8 mouse cellular contexts compared by ENCODE assay signal in genomic region chr8:21992184-21992583, GRCm38 (mm10). TPM values are rescaled to one million over a fixed set of nuclear protein-coding genes. Genes with fewer than 3 reads are reported as not detected.
DNase-seq lines count a peak whose midpoint lies in the region; ATAC-seq and TF ChIP-seq lines count a peak whose summit lies in the region.

No protein-coding gene starts in this region.

- no peaks in the 10 kb centered on the region for H3K27me3 ChIP-seq in thymus, adult 2 months (ENCODE audit: control insufficient read depth, insufficient read depth, low read length)
- no peaks in the 10 kb centered on the region for H3K27me3 ChIP-seq in kidney, adult 2 months (replicated peaks; ENCODE audit: control insufficient read depth, insufficient read depth, low read length)
- H3K27me3 ChIP-seq in neural tube, embryonic 13.5 days = no peaks in the 10 kb centered on the region

- no peak for TF ChIP-seq CTCF in thymus, adult 2 months (IDR thresholded peaks at IDR 0.05; ENCODE audit: borderline replicate concordance, control insufficient read depth, extremely low read depth, insufficient read depth, low read length, poor library complexity)
- peak; percentile 87 for TF ChIP-seq CTCF in kidney, adult 2 months (conservative IDR thresholded peaks at IDR 0.05; ENCODE audit: insufficient read depth, insufficient read length, low read depth, low read length)

- peak; percentile 13 for DNase-seq in thymus, adult 2 months
- DNase-seq in thymus, adult 18-20 months = no peak
- peak; percentile 42 for DNase-seq in cerebellum, adult 11-12 months
- DNase-seq in kidney, adult 2 months = peak; percentile 63
- peak; percentile 52 to 77 for DNase-seq in left cerebral cortex, postnatal 25 days (ENCODE audit: low spot score in 2 of 2)
- no peak for DNase-seq in spleen, postnatal 4 days (ENCODE audit: low spot score in 2 of 2)

- H3K27ac ChIP-seq in thymus, adult 2 months (ENCODE audit: control insufficient read depth, insufficient read depth, low read length) = no peak overlapping the region
- H3K27ac ChIP-seq in kidney, adult 2 months (ENCODE audit: insufficient read depth, low read depth, low read length) = no peak overlapping the region
- no peak overlapping the region for H3K27ac ChIP-seq in neural tube, embryonic 13.5 days (replicated peaks)

- intact Hi-C loops in left cerebral cortex, postnatal 25 days (cut with DNase I) = loop anchor here (5.0 to 10.0 kb wide), 4 partner anchors 53 to 403 kb away; partner anchors contain the start of genes Nek3, Slc25a15 and Vps36

- H3K4me3 ChIP-seq in thymus, adult 2 months (ENCODE audit: control insufficient read depth, insufficient read depth, low read length) = no peak overlapping the region
- no peak overlapping the region for H3K4me3 ChIP-seq in kidney, adult 2 months (ENCODE audit: insufficient read depth, low read depth, low read length)
- H3K4me3 ChIP-seq in neural tube, embryonic 13.5 days = no peak overlapping the region

- H3K4me2 ChIP-seq in neural tube, embryonic 13.5 days = no peak overlapping the region

- no peaks in the 10 kb centered on the region for H3K36me3 ChIP-seq in thymus, adult 2 months (ENCODE audit: control insufficient read depth, insufficient read depth, low read length)
- no peaks in the 10 kb centered on the region for H3K36me3 ChIP-seq in kidney, adult 2 months (ENCODE audit: control insufficient read depth, insufficient read depth, low read length)
- H3K36me3 ChIP-seq in neural tube, embryonic 13.5 days = no peaks in the 10 kb centered on the region

- no peak overlapping the region for H3K9ac ChIP-seq in neural tube, embryonic 13.5 days

- 22% methylated on average over 6 of the region's 6 CpGs for WGBS in thymus, adult 2 months
- WGBS in kidney, adult 2 months = 12% methylated on average over 6 of the region's 6 CpGs
- 28% methylated on average over 6 of the region's 6 CpGs for WGBS in neural tube, embryonic 13.5 days

- peak; percentile 99 for ATAC-seq in frontal cortex, adult (ENCODE audit: low TSS enrichment)
- ATAC-seq in neural tube, embryonic 13.5 days (ENCODE audit: low read depth) = peak; percentile 77

- TF ChIP-seq POLR2A in thymus, adult 2 months (IDR thresholded peaks at IDR 0.05; ENCODE audit: control insufficient read depth, extremely low read depth, insufficient read depth, low read length, poor library complexity) = no peak
- TF ChIP-seq POLR2A in kidney, adult 2 months (IDR thresholded peaks at IDR 0.05; ENCODE audit: low read depth, low read length) = no peak

- no peaks in the 10 kb centered on the region for H3K9me3 ChIP-seq in neural tube, embryonic 13.5 days

- H3K4me1 ChIP-seq in thymus, adult 2 months (replicated peaks; ENCODE audit: control insufficient read depth, insufficient read depth, low read length) = no peaks in the 10 kb centered on the region
- no peaks in the 10 kb centered on the region for H3K4me1 ChIP-seq in kidney, adult 2 months (ENCODE audit: control insufficient read depth, insufficient read depth, low read length)
- no peaks in the 10 kb centered on the region for H3K4me1 ChIP-seq in neural tube, embryonic 13.5 days (replicated peaks)

RNA-seq across cellular contexts. Expression of gene Ccdc70, which starts 22.6 kb away (rescaled TPM):
- not detected in 2 replicates for polyA plus RNA-seq in thymus, adult 2 months (2012; rRNA removed)
- not detected in 2 replicates for polyA plus RNA-seq in kidney, adult 2 months (2012; rRNA removed)
- not detected for total RNA-seq in left cerebral cortex, postnatal 25 days (2021)
- polyA plus RNA-seq in neural tube, embryonic 13.5 days (2015; fragmentation: Nextera tagmentation; extraction: Ambion mirVana) = not detected in 2 replicates

RNA-seq across cellular contexts. Expression of gene Fam90a1a, which starts 33.7 kb away (rescaled TPM):
- polyA plus RNA-seq in thymus, adult 2 months (2012; rRNA removed) = not detected in 2 replicates
- 0.05 TPM in 1 of 2 replicates, not detected in the other for polyA plus RNA-seq in kidney, adult 2 months (2012; rRNA removed)
- not detected for total RNA-seq in left cerebral cortex, postnatal 25 days (2021)
- not detected in 2 replicates for polyA plus RNA-seq in neural tube, embryonic 13.5 days (2015; fragmentation: Nextera tagmentation; extraction: Ambion mirVana)

RNA-seq across cellular contexts. Expression of gene Defb13, which starts 45.6 kb away (rescaled TPM):
- polyA plus RNA-seq in thymus, adult 2 months (2012; rRNA removed) = not detected in 2 replicates
- not detected in 2 replicates for polyA plus RNA-seq in kidney, adult 2 months (2012; rRNA removed)
- not detected for total RNA-seq in left cerebral cortex, postnatal 25 days (2021)
- polyA plus RNA-seq in neural tube, embryonic 13.5 days (2015; fragmentation: Nextera tagmentation; extraction: Ambion mirVana) = not detected in 2 replicates

RNA-seq across cellular contexts. Expression of gene Defb35, which starts 54.0 kb away (rescaled TPM):
- not detected in 2 replicates for polyA plus RNA-seq in thymus, adult 2 months (2012; rRNA removed)
- polyA plus RNA-seq in kidney, adult 2 months (2012; rRNA removed) = not detected in 2 replicates
- total RNA-seq in left cerebral cortex, postnatal 25 days (2021) = not detected
- polyA plus RNA-seq in neural tube, embryonic 13.5 days (2015; fragmentation: Nextera tagmentation; extraction: Ambion mirVana) = not detected in 2 replicates

RNA-seq across cellular contexts. Expression of gene Defb15, which starts 59.7 kb away (rescaled TPM):
- polyA plus RNA-seq in thymus, adult 2 months (2012; rRNA removed) = not detected in 2 replicates
- not detected in 2 replicates for polyA plus RNA-seq in kidney, adult 2 months (2012; rRNA removed)
- total RNA-seq in left cerebral cortex, postnatal 25 days (2021) = not detected
- polyA plus RNA-seq in neural tube, embryonic 13.5 days (2015; fragmentation: Nextera tagmentation; extraction: Ambion mirVana) = not detected in 2 replicates

Comparison
In these comparisons a context has a peak if more than half of its experiments do, and no peak if none do; other contexts are left out.
1. DNase-seq: peak in thymus, adult 2 months (single experiment), cerebellum, adult 11-12 months (single experiment), kidney, adult 2 months (single experiment) and left cerebral cortex, postnatal 25 days (2 of 2); none in thymus, adult 18-20 months (0 of 2) and spleen, postnatal 4 days (0 of 2).